In genomic region chr1:98161882-98162638, GRCm38 (mm10) we compare ENCODE assay signal across 23 mouse cellular contexts.
"Had no signal": no experiment of that assay in that cellular context is flagged by ENCODE, and none has a peak within 500 bp of the region (broad histone marks: within the 10 kb centered on the region; RNA-seq: fewer than 3 reads in every experiment).

No protein-coding gene starts in this region.

- H3K4me3 ChIP-seq: kidney, embryonic 15.5 days; left cerebral cortex, adult 2 months; limb, embryonic 10.5 days; limb, embryonic 13.5 days; liver, embryonic 12.5 days; liver, embryonic 15.5 days; lung, embryonic 15.5 days; megakaryocyte, embryonic 14.5 days; midbrain, embryonic 10.5 days; midbrain, embryonic 13.5 days; myocyte; neural tube, embryonic 13.5 days had no signal

- ATAC-seq: liver, embryonic 12.5 days; midbrain, embryonic 13.5 days; midbrain, embryonic 16.5 days had no signal

- DNase-seq: kidney, adult 8-10 months; kidney, postnatal 10 days; kidney, postnatal 36 days; layer of hippocampus, postnatal 36 days; liver; lung, adult 18-20 months; lung, postnatal 10 days; lung, postnatal 36 days; thymus, postnatal 25 days had no signal

- H3K4me1 ChIP-seq: kidney, embryonic 15.5 days; limb, embryonic 10.5 days; liver, embryonic 12.5 days; liver, embryonic 15.5 days; lung, embryonic 15.5 days; midbrain, embryonic 10.5 days; midbrain, embryonic 13.5 days; neural tube, embryonic 13.5 days had no signal

- H3K9me3 ChIP-seq: kidney, embryonic 15.5 days; limb, embryonic 10.5 days; limb, embryonic 13.5 days; liver, embryonic 12.5 days; liver, embryonic 15.5 days; lung, embryonic 15.5 days; megakaryocyte, embryonic 14.5 days; midbrain, embryonic 10.5 days; midbrain, embryonic 13.5 days; neural tube, embryonic 13.5 days had no signal

- H3K9ac ChIP-seq: kidney, embryonic 15.5 days; limb, embryonic 13.5 days; liver, embryonic 12.5 days; liver, embryonic 15.5 days; lung, embryonic 15.5 days; midbrain, embryonic 13.5 days; neural tube, embryonic 13.5 days had no signal

- H3K36me3 ChIP-seq: kidney, embryonic 15.5 days; limb, embryonic 10.5 days; limb, embryonic 13.5 days; liver, embryonic 12.5 days; liver, embryonic 15.5 days; lung, embryonic 15.5 days; midbrain, embryonic 10.5 days; midbrain, embryonic 13.5 days; neural tube, embryonic 13.5 days had no signal

- H3K4me2 ChIP-seq: kidney, embryonic 15.5 days; limb, embryonic 13.5 days; liver, embryonic 12.5 days; liver, embryonic 15.5 days; lung, embryonic 15.5 days; midbrain, embryonic 13.5 days; neural tube, embryonic 13.5 days had no signal

- H3K27ac ChIP-seq: kidney, embryonic 15.5 days; left cerebral cortex, adult 2 months; limb, embryonic 10.5 days; limb, embryonic 13.5 days; liver, embryonic 12.5 days; liver, embryonic 15.5 days; lung, embryonic 15.5 days; midbrain, embryonic 10.5 days; midbrain, embryonic 13.5 days; neural tube, embryonic 13.5 days; stomach, postnatal 0 days had no signal

- H3K27me3 ChIP-seq: kidney, embryonic 15.5 days; limb, embryonic 13.5 days; liver, embryonic 12.5 days; liver, embryonic 15.5 days; lung, embryonic 15.5 days; megakaryocyte, embryonic 14.5 days; midbrain, embryonic 13.5 days; neural tube, embryonic 13.5 days had no signal
